Mouse (Mus musculus) layer of hippocampus, adult 9-10 months (tissue): Measurements from ENCODE around the gene Igfbpl1.

ENCODE experiments used
- DNase-seq: peaks from one replicate; pipeline ENCODE4 v3.0.0; 2022; ENCODE audit warnings: low spot score

Igfbpl1 gene

DNA sequence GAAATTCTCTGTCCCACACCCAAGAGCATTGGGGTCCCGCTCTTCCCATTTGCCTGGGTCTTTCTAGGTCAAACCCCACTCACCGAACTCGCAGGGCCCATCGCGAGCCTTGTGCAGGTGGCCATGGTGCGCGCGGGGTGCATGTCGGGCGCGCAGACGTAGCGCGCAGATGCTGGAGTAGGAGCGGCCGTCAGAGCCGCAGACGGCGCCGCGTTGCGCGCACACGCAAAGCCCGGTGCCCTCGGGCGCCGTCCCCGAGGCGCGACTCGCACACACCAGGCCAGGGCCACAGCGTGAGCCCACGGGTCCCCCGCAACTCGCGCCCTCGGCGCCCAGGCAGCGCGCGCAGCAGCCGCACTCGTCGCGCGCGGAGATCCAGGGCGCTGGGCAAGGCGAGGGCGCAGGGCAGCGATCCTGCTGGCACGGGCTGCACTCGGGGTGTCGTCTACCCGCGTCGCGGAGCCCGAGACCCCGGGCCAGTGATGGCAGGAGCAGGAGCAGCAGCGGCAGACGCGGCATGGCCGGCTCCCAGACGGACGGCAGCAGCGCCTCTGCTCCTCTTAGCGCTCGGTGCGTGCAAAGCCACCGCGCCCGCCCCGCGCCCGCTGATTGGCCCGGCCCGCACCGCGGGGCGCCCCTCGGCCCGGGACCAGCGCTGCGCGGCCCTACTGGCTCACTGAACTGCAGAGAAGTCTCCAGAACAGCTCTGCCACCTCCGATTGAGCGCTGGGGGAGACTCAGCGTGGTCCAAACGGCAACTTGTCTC is at the start of gene Igfbpl1:
TSS of gene Igfbpl1 (minus strand) at position 649 of the 766 bp plus-strand sequence.
- DNase-seq, result no peak

DNA sequence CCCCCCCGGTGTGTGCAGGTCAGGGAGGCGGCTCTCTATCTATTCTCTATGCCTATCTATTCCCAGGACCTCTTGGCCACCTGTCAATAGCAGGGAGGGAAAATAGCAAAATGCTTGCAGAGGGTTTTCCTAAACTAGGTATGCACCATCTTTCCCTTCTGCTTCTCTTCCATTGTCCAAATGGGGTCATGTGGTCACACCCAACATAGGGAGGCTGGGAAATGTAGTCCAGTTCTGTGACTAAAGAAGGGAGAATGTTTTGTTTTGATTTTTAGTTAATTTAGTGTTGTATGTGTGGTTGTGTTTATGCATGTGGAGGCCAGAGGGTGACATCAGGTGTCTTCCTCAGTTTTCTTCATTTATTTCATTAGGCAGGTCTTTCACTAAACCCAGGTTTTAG is 45.4 kb upstream of the Igfbpl1 start:
- DNase-seq, result no peak

DNA sequence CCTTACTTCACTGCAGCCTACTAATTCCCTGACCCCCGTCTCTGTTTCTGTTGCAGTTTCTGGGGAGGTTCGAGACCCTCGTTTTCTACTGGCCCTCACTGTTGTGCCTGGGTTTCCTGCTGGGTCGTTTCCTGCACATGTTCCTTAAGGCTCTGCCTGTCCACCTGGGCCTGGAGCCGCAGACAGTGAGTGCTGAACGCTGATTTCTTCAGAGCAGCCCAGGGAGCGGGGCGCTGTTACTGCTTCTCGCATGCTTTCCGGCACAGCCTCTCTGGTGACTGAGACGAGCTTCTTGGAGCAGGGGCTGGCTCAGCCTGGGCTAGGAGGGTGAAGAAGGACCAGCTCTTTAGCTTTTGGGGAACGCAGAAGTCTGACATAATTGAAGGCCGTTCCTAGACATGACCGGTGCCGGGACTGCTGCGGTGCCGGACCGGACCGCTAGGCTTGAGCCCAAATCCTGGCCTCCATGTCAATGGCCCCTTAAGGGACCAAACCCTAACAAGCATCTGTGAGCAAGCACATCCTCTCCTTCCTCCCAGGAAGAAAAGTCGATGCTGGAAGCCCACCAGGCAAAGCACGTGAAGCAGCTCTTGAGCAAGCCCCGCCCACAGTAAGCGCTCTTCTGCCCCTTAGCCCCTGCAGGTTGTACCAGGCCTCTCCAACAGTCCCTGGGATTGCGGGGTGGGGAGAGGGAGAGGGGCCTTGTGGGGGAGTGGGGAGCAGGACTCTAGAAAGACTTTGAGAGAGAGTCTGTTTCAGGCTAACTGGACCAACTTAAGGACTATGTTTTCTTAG is 42.5 kb upstream of the Igfbpl1 start:
- DNase-seq, result no peak

DNA sequence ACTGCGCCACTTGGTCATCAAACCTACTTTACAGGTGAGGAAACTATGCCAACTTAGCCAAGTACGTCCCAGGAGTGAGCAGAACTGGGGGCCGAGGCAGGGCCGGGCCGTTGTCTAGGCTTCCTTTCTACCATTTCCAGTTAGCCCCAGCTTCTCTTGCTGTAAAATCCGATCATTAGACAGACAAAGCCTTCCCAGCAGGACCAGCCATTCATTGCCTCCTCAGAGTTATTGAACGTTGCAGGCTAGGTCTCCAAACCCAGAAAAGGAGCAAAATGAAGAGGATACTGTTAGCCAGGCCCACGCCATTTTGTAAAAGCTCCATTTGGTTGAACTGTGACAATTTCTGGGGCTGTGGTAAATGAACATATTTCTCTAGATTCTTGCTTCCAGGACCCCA is 40.7 kb upstream of the Igfbpl1 start:
- DNase-seq, result no peak

DNA sequence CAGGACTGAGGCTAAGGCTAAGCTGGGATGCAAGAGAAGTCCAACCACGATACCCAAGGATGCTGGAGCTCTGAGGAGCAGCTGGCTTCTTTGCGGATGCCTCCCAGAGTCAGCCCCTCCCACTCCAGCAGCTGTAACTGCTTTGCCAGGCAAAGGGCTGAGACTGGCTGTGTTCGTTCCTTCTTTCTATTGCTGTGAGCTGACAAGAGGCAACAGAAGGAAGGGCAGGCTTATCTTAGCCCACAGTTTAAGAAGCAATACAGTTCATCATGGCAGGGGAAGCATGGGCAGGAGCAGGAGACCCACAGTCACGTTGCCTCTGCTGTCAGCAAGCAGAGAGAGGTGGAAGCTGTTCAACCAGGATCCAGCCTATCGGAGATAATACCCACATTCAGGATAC is 34.4 kb upstream of the Igfbpl1 start:
- no peak for DNase-seq

DNA sequence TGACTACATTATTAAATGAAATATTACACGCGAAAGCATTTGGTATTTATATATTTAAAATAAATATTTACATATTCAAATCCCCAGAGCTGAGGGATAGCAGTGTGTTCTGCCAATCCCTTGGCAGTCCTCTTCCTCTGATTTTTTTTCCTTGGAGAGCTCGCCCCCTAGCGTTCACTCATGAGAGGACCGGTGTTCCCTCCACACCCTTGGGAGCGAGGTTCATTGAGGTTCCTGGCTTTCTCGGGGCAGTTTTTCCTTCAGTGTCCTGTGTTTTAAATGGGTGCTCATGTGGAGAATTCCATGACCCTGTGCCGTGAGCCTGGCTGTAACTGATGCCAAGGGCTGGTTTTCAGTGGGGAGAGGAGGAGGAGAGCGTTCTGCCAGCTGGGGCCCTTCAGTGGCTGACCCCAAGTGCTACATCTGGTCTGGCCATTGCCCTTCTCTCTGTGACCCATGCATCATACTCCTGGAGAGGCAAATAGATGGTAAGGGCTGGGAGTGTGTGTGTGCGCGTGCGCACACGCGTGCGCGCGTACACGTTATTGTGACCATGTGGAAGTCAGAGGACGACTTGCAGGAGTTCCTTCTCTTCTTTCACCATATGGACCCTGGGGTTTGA is 29.2 kb upstream of the Igfbpl1 start:
- peak; percentile 50 for DNase-seq

DNA sequence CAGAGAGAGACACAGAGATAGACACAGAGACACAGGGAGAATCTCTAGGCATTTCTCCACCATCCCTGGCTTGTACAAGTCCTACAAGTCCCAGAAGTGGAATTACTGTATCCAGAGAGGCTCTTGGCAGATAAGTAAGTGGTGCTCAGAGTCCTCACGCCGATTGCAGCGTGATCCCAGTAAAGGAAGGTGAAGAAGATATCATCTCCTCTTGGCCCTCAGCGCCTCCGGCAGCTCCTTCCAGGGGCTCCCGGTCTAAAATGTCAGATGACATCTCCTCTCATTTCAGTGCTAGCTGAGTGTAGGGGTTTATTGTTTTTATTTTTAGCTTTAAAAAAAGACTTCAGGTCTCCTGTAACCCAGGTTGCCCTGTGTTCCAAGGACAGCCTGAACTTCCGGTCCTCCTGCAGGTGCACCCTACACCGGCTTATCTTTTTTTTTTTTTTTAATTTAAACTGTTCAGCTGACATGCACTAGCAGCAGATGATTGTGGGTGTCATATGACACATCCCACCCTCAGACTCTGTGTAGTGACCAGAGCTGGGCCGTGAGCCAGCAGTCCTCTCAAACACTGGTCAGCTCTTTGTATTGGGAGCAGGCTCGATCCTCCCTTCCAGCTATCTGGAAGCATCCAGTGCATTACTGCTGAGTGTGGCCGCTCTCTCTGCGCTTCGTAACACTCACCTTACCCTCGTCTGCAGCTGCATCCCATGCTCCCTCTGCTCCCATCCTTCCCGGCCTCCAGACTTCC is 26.9 kb upstream of the Igfbpl1 start:
- DNase-seq, result no peak

DNA sequence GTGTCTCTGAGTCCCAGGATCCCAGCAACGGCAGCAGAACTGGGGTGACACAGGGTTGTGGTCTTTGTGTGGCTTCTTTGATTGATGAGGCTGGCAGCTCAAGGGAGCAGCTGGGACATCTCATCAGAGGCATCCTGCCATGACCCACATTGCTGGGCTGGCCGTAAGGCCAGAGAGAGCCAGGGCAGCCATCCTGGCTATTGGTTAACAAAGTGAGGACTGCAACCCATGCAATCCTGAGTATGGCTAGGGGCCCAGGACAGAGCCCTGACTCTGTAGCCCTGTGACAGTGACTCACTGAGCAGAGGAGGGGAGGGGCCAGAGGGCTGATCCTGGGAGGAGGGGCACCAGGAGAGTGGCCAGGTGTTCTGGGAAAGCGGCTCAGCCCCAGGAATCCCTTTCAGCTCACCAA is 24.9 kb upstream of the Igfbpl1 start:
- DNase-seq, result no peak

DNA sequence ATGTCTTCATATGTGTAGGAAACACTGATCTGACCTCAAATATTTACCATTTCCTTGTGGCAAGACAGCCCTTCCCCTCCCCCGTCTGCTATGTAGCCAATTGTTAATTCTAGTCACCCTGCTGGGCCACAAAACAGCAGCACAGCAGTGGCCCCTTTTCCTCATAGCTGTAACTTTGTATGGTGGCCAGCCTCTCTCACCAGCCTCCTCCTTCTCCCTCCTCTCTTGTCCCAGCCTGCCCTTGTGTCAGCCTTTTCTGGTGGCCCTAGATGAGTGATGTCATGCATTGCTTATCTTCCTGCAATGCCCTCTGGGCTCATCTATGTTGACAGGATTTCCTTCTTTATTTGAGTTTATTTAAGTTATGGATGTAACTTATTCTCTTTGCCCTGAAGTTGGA is 22.7 kb upstream of the Igfbpl1 start:
- DNase-seq, result no peak

DNA sequence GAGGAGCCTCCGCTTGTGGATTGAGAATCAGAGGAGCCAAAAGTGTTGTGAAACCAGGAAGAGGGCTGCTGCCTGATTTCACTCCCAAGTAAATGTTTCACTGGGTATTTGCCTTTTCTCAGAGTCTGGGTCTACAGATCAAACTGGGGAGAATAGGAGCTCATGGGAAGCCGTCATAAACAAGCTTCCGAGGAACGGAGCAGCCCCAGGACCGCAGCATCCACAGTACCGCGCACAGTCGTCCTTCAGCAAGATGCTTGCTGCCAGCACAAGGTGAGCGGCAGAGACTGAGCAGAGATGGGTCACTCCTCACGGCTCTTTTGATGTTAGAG is 22.1 kb upstream of the Igfbpl1 start:
- no peak for DNase-seq

DNA sequence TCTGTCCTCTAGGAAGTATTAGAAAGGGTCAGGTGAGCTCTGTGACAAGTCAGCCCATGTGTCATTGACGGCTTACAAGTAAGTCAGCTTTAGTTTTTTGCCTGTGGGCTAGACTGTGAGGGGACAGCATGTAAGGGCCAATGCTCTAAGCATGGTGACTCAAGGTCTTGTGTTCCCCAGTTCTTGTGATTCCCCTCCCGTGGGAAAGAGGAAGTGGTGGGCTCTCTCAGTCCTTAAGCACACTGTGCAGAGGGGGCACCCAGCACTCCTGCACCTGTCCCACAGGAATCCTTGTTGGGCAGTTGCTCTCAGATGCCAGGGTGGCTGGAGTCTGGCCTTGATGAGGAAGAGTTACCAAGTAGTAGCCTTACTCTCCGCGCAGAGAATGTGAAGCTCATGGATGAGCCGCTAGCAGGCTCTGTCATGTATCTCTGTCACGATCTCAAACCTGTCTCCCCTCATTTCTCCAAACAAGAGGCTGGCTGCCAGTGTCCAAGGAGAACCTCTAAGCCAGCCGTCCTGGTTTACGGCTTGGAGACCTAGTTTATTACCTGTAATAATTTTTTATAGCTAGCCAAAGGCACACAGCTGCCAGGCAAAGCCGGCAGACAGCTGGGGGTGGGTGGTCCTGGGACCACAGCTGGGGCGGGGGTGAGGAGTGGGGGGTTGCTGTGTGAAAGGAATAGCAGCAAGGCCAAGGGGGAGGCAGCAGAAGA is 21.5 kb upstream of the Igfbpl1 start, which contains the start of gene Stra6l:
TSS of gene Stra6l (plus strand) at position 556 of the 716 bp plus-strand sequence.
- no peak for DNase-seq

DNA sequence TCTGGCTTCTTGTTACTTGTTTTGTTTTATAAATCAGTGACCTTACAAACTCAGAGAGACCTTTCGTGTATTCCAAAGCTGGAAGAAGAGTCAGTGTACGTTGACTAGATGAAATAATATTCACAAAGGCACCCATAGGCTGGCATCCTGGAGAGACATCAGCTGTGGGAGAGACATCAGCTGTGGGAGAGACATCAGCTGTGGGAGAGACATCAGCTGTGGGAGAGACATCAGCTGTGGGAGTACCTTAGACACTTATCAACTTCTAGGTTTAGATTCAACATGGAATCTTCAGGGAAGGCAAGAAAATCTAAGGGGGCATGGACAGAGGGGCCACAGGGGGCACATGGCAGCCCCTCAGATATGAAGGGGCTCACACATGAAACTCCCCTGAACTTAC is 19.5 kb upstream of the Igfbpl1 start:
- no peak for DNase-seq

DNA sequence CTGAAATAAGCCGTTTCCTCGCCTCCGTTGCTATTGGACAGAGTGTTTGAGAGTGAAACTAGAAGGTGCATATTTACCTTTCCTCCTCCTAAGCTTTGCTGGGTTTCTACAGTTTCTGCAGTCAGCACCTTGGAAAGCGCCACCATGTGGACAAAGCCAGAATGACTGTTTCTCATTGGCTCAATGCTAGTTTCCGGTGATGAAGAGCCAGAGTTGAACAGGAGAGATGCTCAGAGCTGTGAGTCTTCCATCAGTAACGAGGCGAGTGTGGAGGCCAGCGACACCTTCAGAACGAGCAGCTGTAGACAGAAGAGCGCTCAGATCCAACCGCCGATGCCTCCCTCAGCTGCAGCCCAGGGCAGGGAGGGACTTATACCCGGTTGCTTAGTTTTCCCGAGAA is 17.6 kb upstream of the Igfbpl1 start:
- peak; percentile 31 for DNase-seq

DNA sequence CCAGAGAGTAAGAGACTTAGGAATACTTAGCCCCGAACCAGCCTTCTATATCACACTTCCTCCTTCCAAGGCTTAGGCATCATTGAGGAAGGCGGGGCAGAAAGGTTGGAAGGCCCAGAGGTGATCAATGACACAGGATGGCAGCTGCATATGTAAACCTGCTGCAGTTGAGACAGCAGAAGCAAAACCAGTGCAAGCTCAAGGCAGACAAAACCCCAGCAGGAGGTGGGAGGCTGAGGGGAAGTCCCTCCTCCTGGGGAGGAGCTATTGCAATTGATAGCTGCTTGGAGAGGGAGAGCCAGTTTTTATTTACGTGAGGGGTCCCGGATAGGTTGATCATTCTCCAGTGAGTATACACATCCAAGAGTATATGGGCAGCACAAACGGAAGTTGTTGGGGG is 6.7 kb upstream of the Igfbpl1 start:
- DNase-seq, result no peak

DNA sequence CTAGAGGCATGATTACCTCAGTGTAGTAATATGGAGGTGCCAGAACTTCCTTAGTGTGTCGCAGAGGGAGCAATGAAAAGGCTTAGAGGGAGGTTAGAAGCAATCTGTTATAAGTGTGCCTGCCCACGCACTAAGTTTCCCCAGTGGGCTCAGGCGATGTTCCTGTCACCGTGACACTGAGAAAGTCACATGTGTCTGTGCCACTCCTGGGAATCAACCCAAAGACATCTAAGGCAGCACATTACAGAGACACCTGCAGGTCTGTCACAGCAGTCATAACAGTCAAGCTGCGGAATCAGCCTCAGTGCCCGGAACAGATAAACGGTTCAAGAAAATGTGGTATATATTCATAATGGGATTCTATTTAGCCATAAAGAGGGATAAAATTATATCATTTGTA is 5.3 kb upstream of the Igfbpl1 start:
- no peak for DNase-seq

DNA sequence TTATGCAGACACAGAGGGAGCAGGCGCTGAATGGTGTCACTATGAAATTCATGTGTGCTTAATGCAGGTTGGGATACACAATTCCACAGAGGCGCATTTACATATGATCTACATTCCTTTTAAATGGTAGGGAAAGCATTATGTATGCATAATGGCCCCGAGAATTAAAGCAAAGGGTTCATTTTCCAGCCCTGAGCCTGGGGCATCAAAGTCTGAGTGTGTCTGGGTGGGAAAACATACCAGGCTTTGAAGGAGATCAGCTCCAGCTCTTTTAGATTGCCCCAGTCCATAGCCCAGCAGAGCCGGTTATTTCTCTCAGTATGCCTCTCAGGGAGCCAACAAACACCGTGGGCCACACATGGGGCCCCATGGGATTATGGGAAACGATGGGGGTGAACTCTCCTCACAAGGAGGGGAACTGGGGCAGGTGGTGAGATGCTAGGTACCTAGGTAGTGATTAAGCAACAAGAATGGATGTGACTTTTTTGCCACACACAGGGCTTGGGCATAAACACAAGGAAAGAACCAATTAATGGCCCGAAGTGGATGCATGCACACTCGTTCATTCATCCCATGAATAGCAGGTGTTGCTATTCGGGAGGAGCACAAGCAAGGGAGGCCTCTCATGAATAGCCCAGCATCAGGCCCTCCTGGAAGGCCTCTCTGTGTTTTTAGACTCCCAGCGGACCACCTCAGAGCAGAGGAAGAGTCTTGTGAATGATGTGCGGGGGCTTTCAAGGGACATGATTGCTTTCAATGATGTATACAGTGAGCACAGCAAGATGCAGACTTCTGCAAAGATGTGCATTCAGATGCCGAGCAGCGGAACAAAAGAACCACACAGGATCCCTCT is 3.4 kb upstream of the Igfbpl1 start:
- DNase-seq, result no peak

DNA sequence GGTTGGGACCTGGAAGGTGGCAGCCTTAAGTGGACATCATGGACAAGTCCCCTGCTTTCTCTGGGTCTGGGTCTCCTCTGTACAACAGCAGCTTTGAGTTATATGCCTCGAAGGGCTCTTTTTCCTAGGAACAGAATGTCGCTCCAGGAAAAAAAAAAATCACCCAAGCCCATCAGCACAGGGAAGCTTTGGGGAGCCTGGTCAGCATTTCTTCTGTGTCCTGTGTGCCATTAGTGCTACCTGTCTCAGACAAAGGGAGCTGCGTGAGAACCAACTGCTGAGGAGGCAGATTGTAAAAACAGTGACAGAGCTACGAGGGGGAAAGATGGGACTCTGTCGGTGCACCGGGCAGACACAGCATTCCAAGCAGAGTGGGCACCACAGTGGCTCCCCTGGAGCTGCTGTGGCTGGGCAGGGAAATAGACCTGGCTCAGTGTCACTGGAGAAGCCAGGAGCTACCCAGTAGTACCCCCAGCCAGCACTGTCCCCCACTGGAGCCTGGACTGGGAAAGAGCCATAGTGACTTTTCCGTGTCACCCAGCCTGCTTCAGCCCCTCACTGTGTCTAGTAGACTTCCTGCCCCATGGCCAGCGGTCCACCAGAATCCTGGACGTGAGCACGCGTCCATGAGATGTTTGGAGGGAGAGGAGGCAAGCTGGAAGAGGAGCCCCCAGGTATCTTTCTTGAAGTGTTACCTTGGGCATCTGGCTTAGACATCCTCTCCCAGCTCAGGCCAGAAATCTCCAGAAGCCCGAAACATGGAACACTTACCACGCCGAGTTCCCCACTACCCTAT is 1.8 kb downstream of the Igfbpl1 start:
- no peak for DNase-seq

DNA sequence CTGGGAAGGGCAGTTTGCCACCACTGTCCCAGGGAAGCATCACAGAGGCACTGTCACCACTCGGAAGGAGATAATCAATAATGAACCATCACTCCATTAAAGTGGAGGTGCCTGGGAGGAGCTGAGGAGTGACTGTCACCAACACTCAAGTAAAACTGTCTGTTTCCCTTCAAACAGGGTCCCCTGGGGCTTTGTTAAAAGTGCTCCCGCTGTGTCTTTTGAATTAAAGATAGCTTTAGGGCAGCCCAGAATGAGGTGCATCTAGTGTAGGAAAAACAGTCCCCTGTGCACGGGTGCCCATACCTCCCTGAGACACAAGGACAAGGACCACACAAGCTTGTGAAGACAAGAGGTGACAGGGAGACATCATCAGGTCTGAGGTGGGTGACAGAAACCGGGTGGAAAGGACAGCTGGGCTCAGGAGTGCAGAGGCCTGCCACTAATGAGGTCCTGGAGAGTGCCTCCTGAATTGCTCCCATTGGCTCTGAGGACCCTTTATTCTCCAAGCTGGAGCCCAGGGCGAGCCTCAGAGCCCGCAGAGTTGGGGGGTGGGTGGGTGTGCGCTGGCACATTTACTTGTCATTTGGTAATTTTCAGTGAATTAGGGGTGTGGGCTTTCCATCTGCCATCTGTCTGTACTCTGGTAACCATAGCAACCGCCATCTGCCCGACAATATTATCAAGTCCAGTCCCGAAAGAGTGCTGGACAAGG is 2.5 kb downstream of the Igfbpl1 start:
- no peak for DNase-seq
